In genomic region chr11:113609581-113609980, GRCm38 (mm10) we compare ENCODE assay signal across 21 mouse cellular contexts. TPM values are rescaled to one million over a fixed set of nuclear protein-coding genes. Genes with fewer than 3 reads are reported as not detected.
A peak's percentile ranks its signal among the peaks of the same experiment; 100 is the strongest.
DNase-seq lines count a peak whose midpoint lies in the region; ATAC-seq and TF ChIP-seq lines count a peak whose summit lies in the region.
"Had no signal": no experiment of that assay in that cellular context is flagged by ENCODE, and none has a peak within 500 bp of the region (broad histone marks: within the 10 kb centered on the region; RNA-seq: fewer than 3 reads in every experiment).

No protein-coding gene starts in this region.

- H3K4me1 ChIP-seq in kidney, postnatal 0 days (replicated peaks; ENCODE audit: insufficient read depth, low read length) = peaks cover 11% of the 10 kb centered on the region; the same call in 1 of the 2 replicates
- peaks cover 16% of the 10 kb centered on the region for H3K4me1 ChIP-seq in liver, postnatal 0 days (ENCODE audit: insufficient read depth)

- H3K9ac ChIP-seq in kidney, postnatal 0 days (ENCODE audit: low read depth, low read length) = no peak overlapping the region
- no peak overlapping the region for H3K9ac ChIP-seq in liver, postnatal 0 days (replicated peaks)
- H3K9ac ChIP-seq: embryonic facial prominence, embryonic 13.5 days; heart, embryonic 13.5 days; hindbrain, embryonic 14.5 days; neural tube, embryonic 12.5 days had no signal

- TF ChIP-seq CTCF in kidney, postnatal 0 days (IDR thresholded peaks at IDR 0.05; ENCODE audit: low read depth) = no peak
- no peak for TF ChIP-seq CTCF in liver, postnatal 0 days (IDR thresholded peaks at IDR 0.05; ENCODE audit: low read depth)

- 67% methylated on average over 5 of the region's 5 CpGs for WGBS in kidney, postnatal 0 days
- 53% methylated on average over 5 of the region's 5 CpGs for WGBS in liver, postnatal 0 days (ENCODE audit: insufficient replicate concordance)

- no peak; the same call in 1 of the 2 replicates for TF ChIP-seq EP300 in liver, postnatal 0 days (IDR thresholded peaks at IDR 0.05; ENCODE audit: low read depth)

- no peak for ATAC-seq in kidney, postnatal 0 days (replicated peaks; ENCODE audit: low FRiP score, low read depth)
- ATAC-seq in liver, postnatal 0 days = peak; percentile 57; the same call in 1 of the 2 replicates
- ATAC-seq: forebrain, embryonic 16.5 days; midbrain, embryonic 16.5 days had no signal

- no peaks in the 10 kb centered on the region for H3K27me3 ChIP-seq in kidney, postnatal 0 days (ENCODE audit: insufficient read depth, low read length)
- H3K27me3 ChIP-seq in liver, postnatal 0 days (ENCODE audit: insufficient read depth, low read length) = no peaks in the 10 kb centered on the region
- H3K27me3 ChIP-seq: neural tube, embryonic 12.5 days had no signal

- no peak overlapping the region for H3K4me2 ChIP-seq in kidney, postnatal 0 days (ENCODE audit: low read length)
- no peak overlapping the region for H3K4me2 ChIP-seq in liver, postnatal 0 days (ENCODE audit: low read depth, low read length)
- H3K4me2 ChIP-seq: embryonic facial prominence, embryonic 13.5 days; heart, embryonic 13.5 days; hindbrain, embryonic 14.5 days; midbrain, embryonic 11.5 days; neural tube, embryonic 12.5 days had no signal

- no peaks in the 10 kb centered on the region for H3K36me3 ChIP-seq in kidney, postnatal 0 days (ENCODE audit: insufficient read depth, low read length)
- no peaks in the 10 kb centered on the region for H3K36me3 ChIP-seq in liver, postnatal 0 days (replicated peaks; ENCODE audit: insufficient read depth, low read length)
- H3K36me3 ChIP-seq: embryonic facial prominence, embryonic 13.5 days; forebrain, embryonic 10.5 days; neural tube, embryonic 12.5 days had no signal

- no peak overlapping the region for H3K4me3 ChIP-seq in kidney, postnatal 0 days (replicated peaks; ENCODE audit: low read depth, low read length)
- no peak overlapping the region for H3K4me3 ChIP-seq in liver, postnatal 0 days (ENCODE audit: low read depth, low read length)
- H3K4me3 ChIP-seq: embryonic facial prominence, embryonic 13.5 days; forebrain, embryonic 10.5 days; gastrocnemius, adult 2 months; heart, embryonic 13.5 days; neural tube, embryonic 12.5 days had no signal

- H3K27ac ChIP-seq in kidney, postnatal 0 days = peak overlapping the region; percentile 19; the same call in 1 of the 2 replicates
- H3K27ac ChIP-seq in liver, postnatal 0 days (ENCODE audit: low read depth) = peak overlapping the region; percentile 76
- H3K27ac ChIP-seq: embryonic facial prominence, embryonic 13.5 days; forebrain, embryonic 10.5 days; gastrocnemius, adult 2 months; heart, embryonic 13.5 days; hindbrain, embryonic 14.5 days; neural tube, embryonic 12.5 days had no signal

- DNase-seq in kidney, postnatal 0 days (ENCODE audit: low spot score) = no peak
- DNase-seq in kidney, postnatal 25 days = no peak
- peak; percentile 28 for DNase-seq in lung, postnatal 25 days (ENCODE audit: low spot score)
- no peak for DNase-seq in lung, adult 18-20 months
- DNase-seq in liver, postnatal 0 days = no peak
- no peak for DNase-seq in left cerebral cortex, adult 11 months (ENCODE audit: low spot score)
- DNase-seq in B cell, adult 2 months = no peak
- DNase-seq: adrenal gland, postnatal 25 days; cerebellum, adult 18-20 months; gastrocnemius, adult 2 months; right cerebral cortex, adult 18-20 months; thymus, adult 2 months; thymus, postnatal 36 days had no signal

- no peaks in the 10 kb centered on the region for H3K9me3 ChIP-seq in kidney, postnatal 0 days (replicated peaks; ENCODE audit: low read length)
- H3K9me3 ChIP-seq in liver, postnatal 0 days (ENCODE audit: low read length) = no peaks in the 10 kb centered on the region
- H3K9me3 ChIP-seq: embryonic facial prominence, embryonic 13.5 days; heart, embryonic 13.5 days had no signal

RNA-seq across cellular contexts. Expression of gene Sstr2, which starts 9.6 kb away (rescaled TPM):
- polyA plus RNA-seq in kidney, postnatal 0 days (2015; fragmentation: Nextera tagmentation; extraction: Ambion mirVana) = 0.20 and 0.31 TPM in 2 replicates
- 1.6 and 2.0 TPM in 2 replicates for polyA plus RNA-seq in liver, postnatal 0 days (2015; fragmentation: Nextera tagmentation; extraction: Ambion mirVana)

RNA-seq across cellular contexts. Expression of gene Cog1, which starts 39.4 kb away (rescaled TPM):
- 21.0 and 21.6 TPM in 2 replicates for polyA plus RNA-seq in kidney, postnatal 0 days (2015; fragmentation: Nextera tagmentation; extraction: Ambion mirVana)
- polyA plus RNA-seq in liver, postnatal 0 days (2015; fragmentation: Nextera tagmentation; extraction: Ambion mirVana) = 6.5 and 7.1 TPM in 2 replicates

RNA-seq across cellular contexts. Expression of gene Slc39a11, which starts 40.3 kb away (rescaled TPM):
- 22.8 and 23.3 TPM in 2 replicates for polyA plus RNA-seq in kidney, postnatal 0 days (2015; fragmentation: Nextera tagmentation; extraction: Ambion mirVana)
- 10.2 and 10.9 TPM in 2 replicates for polyA plus RNA-seq in liver, postnatal 0 days (2015; fragmentation: Nextera tagmentation; extraction: Ambion mirVana)
